Mouse (Mus musculus) lung, embryonic 16.5 days (tissue): Measurements from ENCODE around the gene Col18a1. TPM values are rescaled to one million over a fixed set of nuclear protein-coding genes. Genes with fewer than 3 reads are reported as not detected.

Experiments used
- ATAC-seq: fragments of 200-750 bp; cut with Nextera tagmentation; 2 replicates; pipeline ENCODE4 v1.8.0; 2017; ENCODE audit warnings: low read depth, mild to moderate bottlenecking, moderate library complexity
- H3K27ac ChIP-seq: fragments of 300-500 bp; sonication (generic); 2 replicates; pipeline ENCODE4 v1.5.1; 2014; ENCODE audit warnings: mild to moderate bottlenecking, control low read depth, low read length
- H3K27me3 ChIP-seq: fragments of 300-500 bp; sonication (generic); 2 replicates; pipeline ENCODE4 v1.6.1; 2014; ENCODE audit warnings: low read depth, low read length, mixed read lengths; ENCODE audit not compliant: control insufficient read depth, insufficient read depth
- H3K36me3 ChIP-seq: fragments of 300-500 bp; sonication (generic); 2 replicates; pipeline ENCODE4 v1.6.1; 2014; ENCODE audit warnings: low read length; ENCODE audit not compliant: control insufficient read depth, insufficient read depth
- H3K4me1 ChIP-seq: fragments of 300-500 bp; sonication (generic); replicated peaks from 2 replicates; pipeline ENCODE4 v1.6.1; 2014; ENCODE audit warnings: low read length, mixed read lengths; ENCODE audit not compliant: control insufficient read depth, insufficient read depth
- H3K4me2 ChIP-seq: fragments of 300-500 bp; sonication (generic); 2 replicates; pipeline ENCODE4 v1.6.1; 2014; ENCODE audit warnings: low read depth, low read length, control low read depth
- H3K4me3 ChIP-seq: fragments of 300-500 bp; sonication (generic); 2 replicates; pipeline ENCODE4 v1.5.1; 2014; ENCODE audit warnings: mild to moderate bottlenecking, low read length, control low read depth
- H3K9ac ChIP-seq: fragments of 300-500 bp; sonication (generic); 2 replicates; pipeline ENCODE4 v1.6.1; 2014; ENCODE audit warnings: low read length, control low read depth
- H3K9me3 ChIP-seq: fragments of 300-500 bp; sonication (generic); 2 replicates; pipeline ENCODE4 v1.6.1; 2016; ENCODE audit warnings: low read length; ENCODE audit not compliant: control insufficient read depth
- WGBS: fragments of 180-500 bp; shearing (Covaris S2); extraction: QIAGEN DNeasy Blood & Tissue Kit; methylation state at CpG from one replicate; pipeline ENCODE4 v1.1.7; 2014; 5-methylcytosine and 5-hydroxymethylcytosine counted together
- polyA plus RNA-seq: library from polyadenylated mRNA; unstranded; fragments of >200 nt; fragmentation: Nextera tagmentation; extraction: Ambion mirVana; gene quantifications from 2 replicates; pipeline ENCODE4 v1.2.1, GENCODE M21; 2015

The Col18a1 gene
- polyA plus RNA-seq, 1 experiment from 2014 or later, result 315 TPM

GRCm38 (mm10) chr10:77095666-77096065, 70.7 kb downstream of the Col18a1 start:
- Histone ChIP-seq H3K36me3 (peaks cover 7% of the 10 kb centered on the region), H3K4me1 (peaks cover 13% of the 10 kb centered on the region), H3K27me3 (no peaks in the 10 kb centered on the region), H3K27ac (no peak overlapping the region), H3K4me2 (no peak overlapping the region), H3K9me3 (no peaks in the 10 kb centered on the region; the same call in 1 of the 2 replicates), H3K9ac (no peak overlapping the region), H3K4me3 (no peak overlapping the region)
- ATAC-seq, result no peak
- 88% methylated on average over 3 of the region's 3 CpGs for WGBS

GRCm38 (mm10) chr10:77093817-77094216, 72.5 kb downstream of the Col18a1 start:
- no peak for ATAC-seq
- Histone ChIP-seq H3K9me3 (no peaks in the 10 kb centered on the region; the same call in 1 of the 2 replicates), H3K27me3 (no peaks in the 10 kb centered on the region), H3K9ac (no peak overlapping the region), H3K36me3 (peaks cover 7% of the 10 kb centered on the region), H3K4me3 (no peak overlapping the region), H3K4me1 (peaks cover 17% of the 10 kb centered on the region), H3K4me2 (no peak overlapping the region), H3K27ac (no peak overlapping the region)

- no peak overlapping the region for H3K9ac ChIP-seq
- H3K4me2 ChIP-seq, result no peak overlapping the region
- 59% methylated on average over 4 of the region's 4 CpGs for WGBS
- no peak overlapping the region for H3K27ac ChIP-seq
- 0 out of 2 replicates have a peak, but pooled peaks cover 3% of the 10 kb centered on the region for H3K4me1 ChIP-seq
- H3K27me3 ChIP-seq, result no peaks in the 10 kb centered on the region
- no peaks in the 10 kb centered on the region; the same call in 1 of the 2 replicates for H3K9me3 ChIP-seq
- no peak overlapping the region for H3K4me3 ChIP-seq
- H3K36me3 ChIP-seq, result peaks cover 13% of the 10 kb centered on the region
- ATAC-seq, result no peak
Observed at GRCm38 (mm10) chr10:77091538-77092097, 74.7 kb downstream of the Col18a1 start.

- no peak overlapping the region for H3K4me2 ChIP-seq
- H3K4me1 ChIP-seq, result 0 out of 2 replicates have a peak, but pooled peaks cover 3% of the 10 kb centered on the region
- H3K9ac ChIP-seq, result no peak overlapping the region
- H3K27ac ChIP-seq, result no peak overlapping the region
- no peaks in the 10 kb centered on the region; the same call in 1 of the 2 replicates for H3K9me3 ChIP-seq
- no peak overlapping the region for H3K4me3 ChIP-seq
- 0 out of 2 replicates have a peak, but pooled peaks have one; percentile 8 for ATAC-seq
- 60% methylated on average over 5 of the region's 5 CpGs for WGBS
- H3K36me3 ChIP-seq, result peaks cover 12% of the 10 kb centered on the region
- no peaks in the 10 kb centered on the region for H3K27me3 ChIP-seq
Observed at GRCm38 (mm10) chr10:77090063-77090462, 76.3 kb downstream of the Col18a1 start.

GRCm38 (mm10) chr10:77089336-77089735, 77.0 kb downstream of the Col18a1 start:
- H3K4me3 ChIP-seq, result peak overlapping the region; percentile 1; the same call in 1 of the 2 replicates
- H3K36me3 ChIP-seq, result peaks cover 9% of the 10 kb centered on the region
- peak overlapping the region; percentile 21 for H3K4me2 ChIP-seq
- no peak overlapping the region; the same call in 1 of the 2 replicates for H3K9ac ChIP-seq
- 0 out of 2 replicates have a peak, but pooled peaks cover 3% of the 10 kb centered on the region for H3K4me1 ChIP-seq
- H3K9me3 ChIP-seq, result no peaks in the 10 kb centered on the region; the same call in 1 of the 2 replicates
- no peaks in the 10 kb centered on the region for H3K27me3 ChIP-seq
- peak; percentile 74 for ATAC-seq
- peak overlapping the region; percentile 45 for H3K27ac ChIP-seq
- WGBS, result 42% methylated on average over 8 of the region's 8 CpGs

GRCm38 (mm10) chr10:77084568-77084967, 81.8 kb downstream of the Col18a1 start:
- Histone ChIP-seq H3K36me3 (peaks cover 12% of the 10 kb centered on the region; the same call in 1 of the 2 replicates), H3K4me3 (no peak overlapping the region), H3K4me2 (no peak overlapping the region), H3K9me3 (no peaks in the 10 kb centered on the region), H3K4me1 (no peaks in the 10 kb centered on the region), H3K27me3 (no peaks in the 10 kb centered on the region), H3K27ac (no peak overlapping the region), H3K9ac (no peak overlapping the region)
- ATAC-seq, result no peak
- WGBS, result 27% methylated on average over 1 of the region's 1 CpGs

- no peak for ATAC-seq
- peaks cover 12% of the 10 kb centered on the region; the same call in 1 of the 2 replicates for H3K36me3 ChIP-seq
- H3K4me1 ChIP-seq, result no peaks in the 10 kb centered on the region
- WGBS, result 52% methylated on average over 5 of the region's 5 CpGs
- no peaks in the 10 kb centered on the region for H3K27me3 ChIP-seq
- H3K27ac ChIP-seq, result no peak overlapping the region
- no peak overlapping the region for H3K4me3 ChIP-seq
- no peak overlapping the region for H3K9ac ChIP-seq
- H3K4me2 ChIP-seq, result no peak overlapping the region
- no peaks in the 10 kb centered on the region for H3K9me3 ChIP-seq
Observed at GRCm38 (mm10) chr10:77082921-77083320, 83.4 kb downstream of the Col18a1 start.

DNA sequence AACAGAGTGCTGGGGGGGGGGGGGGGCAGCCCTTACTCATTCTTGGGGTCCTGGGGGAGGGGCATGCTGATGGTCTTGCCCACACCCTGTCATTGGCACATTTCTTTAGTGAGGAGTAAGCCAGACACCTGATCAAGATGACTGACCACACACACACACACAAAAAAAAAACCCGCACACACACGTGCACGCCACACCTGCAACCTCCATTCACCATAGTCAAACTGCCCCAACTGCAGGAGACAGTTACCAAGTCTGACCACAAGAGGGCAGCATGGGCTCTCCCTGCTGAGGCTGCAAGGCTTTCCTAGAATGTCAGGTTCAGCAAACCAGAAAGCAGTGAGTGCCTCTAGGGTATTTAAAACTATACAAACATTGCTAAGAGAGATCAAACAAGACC, 83.9 kb downstream of the Col18a1 start:
- ATAC-seq, result peak; percentile 30; the same call in 1 of the 2 replicates
- WGBS, result 18% methylated on average over 3 of the region's 3 CpGs

GRCm38 (mm10) chr10:77078961-77079360, 87.4 kb downstream of the Col18a1 start:
- Histone ChIP-seq H3K4me1 (no peaks in the 10 kb centered on the region), H3K9ac (no peak overlapping the region), H3K27ac (no peak overlapping the region), H3K4me3 (no peak overlapping the region), H3K36me3 (0 out of 2 replicates have a peak, but pooled peaks cover 3% of the 10 kb centered on the region), H3K27me3 (no peaks in the 10 kb centered on the region), H3K4me2 (no peak overlapping the region), H3K9me3 (no peaks in the 10 kb centered on the region)
- WGBS, result 67% methylated on average over 8 of the region's 8 CpGs
- no peak for ATAC-seq

More for the DNA sequence above, 83.9 kb downstream of the Col18a1 start:
- H3K4me3 ChIP-seq, result no peak overlapping the region
- H3K4me1 ChIP-seq, result no peaks in the 10 kb centered on the region
- no peaks in the 10 kb centered on the region for H3K9me3 ChIP-seq
- peaks cover 12% of the 10 kb centered on the region; the same call in 1 of the 2 replicates for H3K36me3 ChIP-seq
- no peaks in the 10 kb centered on the region for H3K27me3 ChIP-seq
- H3K27ac ChIP-seq, result no peak overlapping the region
- H3K9ac ChIP-seq, result no peak overlapping the region
- no peak overlapping the region for H3K4me2 ChIP-seq
